Mouse (Mus musculus): ENCODE data around the gene Efna1.

GRCm38 (mm10) chr3:89319591-89320350 lies 38.8 kb upstream of the Efna1 start:
- no peak for TF ChIP-seq CTCF (IDR thresholded peaks at IDR 0.05; ENCODE audit: low read depth, low read length)
- no peak for TF ChIP-seq POLR2A (IDR thresholded peaks at IDR 0.05; ENCODE audit: extremely low read depth, insufficient read depth, low read length)
